In the genomic region with DNA sequence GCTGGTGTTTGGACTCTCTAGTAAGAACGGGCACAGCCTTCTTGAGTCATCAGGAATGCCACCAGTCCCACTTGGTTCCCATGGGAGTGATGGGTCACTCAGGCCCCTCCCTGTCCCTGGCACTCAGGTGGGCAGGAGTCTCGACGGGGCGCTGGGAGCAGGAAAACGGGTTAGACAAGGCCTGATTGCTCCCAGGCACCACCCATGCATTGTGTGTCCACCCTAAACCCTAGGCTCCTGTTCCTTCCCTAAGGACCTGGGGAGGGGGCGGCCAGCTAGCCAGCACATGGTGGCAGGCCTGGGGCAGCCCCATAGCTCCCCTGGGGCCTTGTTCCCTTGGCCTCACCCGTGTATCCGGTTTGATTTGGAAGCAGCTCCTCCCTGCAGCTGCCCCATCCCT, we compare ENCODE assay signal across 28 mouse cellular contexts. TPM values are rescaled to one million over a fixed set of nuclear protein-coding genes. Genes with fewer than 3 reads are reported as not detected.
A peak's percentile ranks its signal among the peaks of the same experiment; 100 is the strongest.
DNase-seq lines count a peak whose midpoint lies in the region; ATAC-seq and TF ChIP-seq lines count a peak whose summit lies in the region.
"Had no signal": no experiment of that assay in that cellular context is flagged by ENCODE, and none has a peak within 500 bp of the region (broad histone marks: within the 10 kb centered on the region; RNA-seq: fewer than 3 reads in every experiment).

No protein-coding gene starts in this region.

- peak; percentile 23 to 37 for DNase-seq in cerebellum, postnatal 10 days
- DNase-seq in cerebellum, adult 9-11 months: no peak
- no peak for DNase-seq in hindbrain, embryonic 10.5 days (ENCODE audit: low spot score)
- no peak for DNase-seq in hindbrain, postnatal 0 days (ENCODE audit: low spot score)
- no peak for DNase-seq in neural tube, embryonic 10.5 days (ENCODE audit: extremely low spot score, low spot score)
- DNase-seq in urinary bladder, postnatal 14 days (ENCODE audit: low spot score): no peak
- no peak for DNase-seq in kidney, adult 11 months
- DNase-seq: adrenal gland, postnatal 25 days; cerebellum, adult 18-20 months; cerebellum, postnatal 25 days; gastrocnemius, postnatal 10 days; heart, postnatal 36 days; kidney, postnatal 36 days; layer of hippocampus, postnatal 36 days; thymus, postnatal 4 days had no signal

- H3K9me3 ChIP-seq in hindbrain, embryonic 10.5 days: no peaks in the 10 kb centered on the region
- H3K9me3 ChIP-seq in hindbrain, postnatal 0 days (ENCODE audit: low read length): no peaks in the 10 kb centered on the region
- H3K9me3 ChIP-seq in neural tube, embryonic 13.5 days: no peaks in the 10 kb centered on the region
- H3K9me3 ChIP-seq: heart, embryonic 10.5 days; heart, embryonic 15.5 days; hindbrain, embryonic 13.5 days; limb, embryonic 12.5 days; lung, embryonic 15.5 days; midbrain, embryonic 10.5 days had no signal

- no peak overlapping the region for H3K4me2 ChIP-seq in hindbrain, postnatal 0 days (ENCODE audit: low read depth, low read length)
- H3K4me2 ChIP-seq in neural tube, embryonic 13.5 days: peak overlapping the region; percentile 51; the same call in 1 of the 2 replicates
- H3K4me2 ChIP-seq: liver, embryonic 11.5 days had no signal

- ATAC-seq in hindbrain, postnatal 0 days: no peak
- no peak for ATAC-seq in neural tube, embryonic 13.5 days (ENCODE audit: low read depth)
- ATAC-seq: intestine, postnatal 0 days had no signal

- H3K4me3 ChIP-seq in hindbrain, embryonic 10.5 days: 0 out of 2 replicates have a peak overlapping the region, but pooled peaks have one; percentile 71
- no peak overlapping the region for H3K4me3 ChIP-seq in hindbrain, postnatal 0 days (ENCODE audit: low read length)
- H3K4me3 ChIP-seq in neural tube, embryonic 13.5 days: no peak overlapping the region
- H3K4me3 ChIP-seq: lung, embryonic 15.5 days; myocyte had no signal

- H3K27me3 ChIP-seq in hindbrain, embryonic 10.5 days (ENCODE audit: insufficient read depth, poor library complexity, severe bottlenecking): peaks cover 86% of the 10 kb centered on the region
- no peaks in the 10 kb centered on the region for H3K27me3 ChIP-seq in hindbrain, postnatal 0 days (ENCODE audit: insufficient read depth, low read length)
- H3K27me3 ChIP-seq in neural tube, embryonic 13.5 days: peaks cover 22% of the 10 kb centered on the region

- H3K9ac ChIP-seq in hindbrain, postnatal 0 days (replicated peaks; ENCODE audit: low read length): no peak overlapping the region
- H3K9ac ChIP-seq in neural tube, embryonic 13.5 days: peak overlapping the region; percentile 3; the same call in 1 of the 2 replicates
- H3K9ac ChIP-seq: heart, embryonic 15.5 days; lung, embryonic 15.5 days had no signal

- TF ChIP-seq CTCF in hindbrain, postnatal 0 days (IDR thresholded peaks at IDR 0.05; ENCODE audit: low read depth): no peak

- no peak overlapping the region for H3K27ac ChIP-seq in hindbrain, embryonic 10.5 days
- H3K27ac ChIP-seq in hindbrain, postnatal 0 days: no peak overlapping the region
- no peak overlapping the region for H3K27ac ChIP-seq in neural tube, embryonic 13.5 days (replicated peaks)
- H3K27ac ChIP-seq: heart, embryonic 10.5 days; heart, embryonic 15.5 days; hindbrain, embryonic 13.5 days; limb, embryonic 12.5 days; lung, embryonic 15.5 days; midbrain, embryonic 10.5 days had no signal

- peaks cover 89% of the 10 kb centered on the region for H3K4me1 ChIP-seq in hindbrain, embryonic 10.5 days (replicated peaks)
- peaks cover 13% of the 10 kb centered on the region for H3K4me1 ChIP-seq in hindbrain, postnatal 0 days (ENCODE audit: insufficient read depth, low read length)
- H3K4me1 ChIP-seq in neural tube, embryonic 13.5 days (replicated peaks): peaks cover 82% of the 10 kb centered on the region

- no peaks in the 10 kb centered on the region for H3K36me3 ChIP-seq in hindbrain, embryonic 10.5 days
- no peaks in the 10 kb centered on the region for H3K36me3 ChIP-seq in hindbrain, postnatal 0 days (ENCODE audit: insufficient read depth, low read length)
- H3K36me3 ChIP-seq in neural tube, embryonic 13.5 days: peaks cover 28% of the 10 kb centered on the region
- H3K36me3 ChIP-seq: heart, embryonic 10.5 days; heart, embryonic 15.5 days; lung, embryonic 15.5 days; midbrain, embryonic 10.5 days had no signal

- WGBS in hindbrain, embryonic 10.5 days: 69% methylated on average over 8 of the region's 8 CpGs
- 63% methylated on average over 8 of the region's 8 CpGs for WGBS in hindbrain, postnatal 0 days
- WGBS in neural tube, embryonic 13.5 days: 73% methylated on average over 8 of the region's 8 CpGs

RNA-seq across cellular contexts. Expression of a gene that starts 4.4 kb away (rescaled TPM):
- 5.9 and 10.7 TPM in 2 replicates for polyA plus RNA-seq in hindbrain, embryonic 10.5 days (2016; fragmentation: Nextera tagmentation; extraction: Ambion mirVana)
- total RNA-seq in hindbrain, postnatal 0 days (2014; rRNA removed): 107 and 171 TPM in 2 replicates
- 57.0 and 61.4 TPM in 2 replicates for polyA plus RNA-seq in hindbrain, postnatal 0 days (2015; fragmentation: Nextera tagmentation; extraction: Ambion mirVana)
- 87.4 and 90.1 TPM in 2 replicates for polyA plus RNA-seq in neural tube, embryonic 13.5 days (2015; fragmentation: Nextera tagmentation; extraction: Ambion mirVana)
- total RNA-seq: gastrocnemius, postnatal 10 days; heart, postnatal 36 days; megakaryocyte progenitor cell, adult 5-6 weeks had no signal

RNA-seq across cellular contexts. Expression of a gene that starts 19.5 kb away (rescaled TPM):
- polyA plus RNA-seq in hindbrain, embryonic 10.5 days (2016; fragmentation: Nextera tagmentation; extraction: Ambion mirVana): 22.4 and 23.2 TPM in 2 replicates
- total RNA-seq in hindbrain, postnatal 0 days (2014; rRNA removed): 7.6 and 9.6 TPM in 2 replicates
- 3.5 and 4.2 TPM in 2 replicates for polyA plus RNA-seq in hindbrain, postnatal 0 days (2015; fragmentation: Nextera tagmentation; extraction: Ambion mirVana)
- 8.5 and 10.7 TPM in 2 replicates for polyA plus RNA-seq in neural tube, embryonic 13.5 days (2015; fragmentation: Nextera tagmentation; extraction: Ambion mirVana)

RNA-seq across cellular contexts. Expression of a gene that starts 31.5 kb away (rescaled TPM):
- 36.4 and 38.1 TPM in 2 replicates for polyA plus RNA-seq in hindbrain, embryonic 10.5 days (2016; fragmentation: Nextera tagmentation; extraction: Ambion mirVana)
- 94.4 and 107 TPM in 2 replicates for total RNA-seq in hindbrain, postnatal 0 days (2014; rRNA removed)
- 67.6 and 73.2 TPM in 2 replicates for polyA plus RNA-seq in hindbrain, postnatal 0 days (2015; fragmentation: Nextera tagmentation; extraction: Ambion mirVana)
- polyA plus RNA-seq in neural tube, embryonic 13.5 days (2015; fragmentation: Nextera tagmentation; extraction: Ambion mirVana): 48.8 and 54.0 TPM in 2 replicates

RNA-seq across cellular contexts. Expression of a gene that starts 37.4 kb away (rescaled TPM):
- 16.5 and 17.7 TPM in 2 replicates for polyA plus RNA-seq in hindbrain, embryonic 10.5 days (2016; fragmentation: Nextera tagmentation; extraction: Ambion mirVana)
- 3.9 and 5.9 TPM in 2 replicates for total RNA-seq in hindbrain, postnatal 0 days (2014; rRNA removed)
- 7.4 and 10.9 TPM in 2 replicates for polyA plus RNA-seq in hindbrain, postnatal 0 days (2015; fragmentation: Nextera tagmentation; extraction: Ambion mirVana)
- 12.5 and 14.5 TPM in 2 replicates for polyA plus RNA-seq in neural tube, embryonic 13.5 days (2015; fragmentation: Nextera tagmentation; extraction: Ambion mirVana)

RNA-seq across cellular contexts. Expression of a gene that starts 43.5 kb away (rescaled TPM):
- 0.34 TPM in 1 of 2 replicates, not detected in the other for polyA plus RNA-seq in hindbrain, embryonic 10.5 days (2016; fragmentation: Nextera tagmentation; extraction: Ambion mirVana)
- 0.07 and 0.31 TPM in 2 replicates for total RNA-seq in hindbrain, postnatal 0 days (2014; rRNA removed)
- 0.20 and 0.42 TPM in 2 replicates for polyA plus RNA-seq in hindbrain, postnatal 0 days (2015; fragmentation: Nextera tagmentation; extraction: Ambion mirVana)
- 0.17 TPM in 1 of 2 replicates, not detected in the other for polyA plus RNA-seq in neural tube, embryonic 13.5 days (2015; fragmentation: Nextera tagmentation; extraction: Ambion mirVana)
- total RNA-seq: gastrocnemius, postnatal 10 days; heart, postnatal 36 days; megakaryocyte progenitor cell, adult 5-6 weeks; midbrain, postnatal 0 days had no signal
- polyA plus RNA-seq: heart, embryonic 15.5 days; thymus, postnatal 0 days had no signal

Comparison
In these comparisons a context has a peak if more than half of its experiments do, and no peak if none do; other contexts are left out.
1. DNase-seq: peak in cerebellum, postnatal 10 days (2 of 2); none in cerebellum, adult 9-11 months (single experiment), hindbrain, embryonic 10.5 days (single experiment), hindbrain, postnatal 0 days (single experiment), neural tube, embryonic 10.5 days (single experiment), urinary bladder, postnatal 14 days (single experiment) and kidney, adult 11 months (single experiment).